Comparison of ENCODE assay signal across 11 mouse cellular contexts in the genomic region with DNA sequence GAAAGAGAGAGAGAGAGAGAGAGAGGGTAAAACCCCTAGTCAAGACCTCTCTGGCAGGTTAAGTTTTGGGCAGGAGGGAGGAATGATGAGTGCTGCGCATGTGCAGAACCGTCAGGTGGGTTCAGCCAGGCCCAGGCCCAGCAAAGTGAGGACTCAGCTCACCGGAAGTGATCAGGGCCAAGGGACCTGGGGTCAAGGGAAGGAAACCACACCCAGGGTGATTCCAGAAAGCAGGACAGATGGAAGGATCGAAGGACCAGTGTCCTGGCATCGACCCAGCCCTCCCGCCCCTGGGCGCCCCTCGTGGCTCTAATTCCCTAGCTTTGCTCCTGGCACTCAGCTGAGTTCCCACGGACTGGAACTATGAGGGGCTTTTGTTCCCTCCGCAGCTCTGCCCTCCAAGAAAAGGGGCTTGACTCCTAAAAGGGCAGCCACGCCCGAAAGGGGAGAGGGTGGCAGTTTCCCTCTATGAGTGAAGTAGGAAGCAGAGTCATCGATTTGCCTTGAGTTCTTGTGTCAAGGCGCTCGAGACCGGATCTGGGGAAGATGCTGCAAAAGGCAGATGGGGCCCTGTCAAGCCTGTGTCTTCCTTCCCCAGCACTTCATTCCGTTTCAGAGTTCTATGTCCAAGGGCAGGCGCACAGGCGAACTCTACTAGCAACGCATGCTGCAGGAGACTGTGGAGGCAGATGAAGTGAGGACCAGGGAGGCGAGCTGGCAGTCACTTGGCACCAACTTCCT. TPM values are rescaled to one million over a fixed set of nuclear protein-coding genes. Genes with fewer than 3 reads are reported as not detected.
DNase-seq lines count a peak whose midpoint lies in the region; ATAC-seq and TF ChIP-seq lines count a peak whose summit lies in the region.
"Had no signal": no experiment of that assay in that cellular context is flagged by ENCODE, and none has a peak within 500 bp of the region (broad histone marks: within the 10 kb centered on the region; RNA-seq: fewer than 3 reads in every experiment).

No protein-coding gene starts in this region.

- intact Hi-C loops in heart, adult 2 months (cut with DNase I): no loop called here
- intact Hi-C loops in heart, postnatal 10 days (cut with DNase I): no loop called here

- H3K36me3 ChIP-seq in heart, adult 2 months (ENCODE audit: control insufficient read depth, insufficient read depth, low read length): no peaks in the 10 kb centered on the region
- no peaks in the 10 kb centered on the region for H3K36me3 ChIP-seq in hindbrain, embryonic 11.5 days (ENCODE audit: control insufficient read depth, insufficient read depth, low read length)
- peaks cover 17% of the 10 kb centered on the region for H3K36me3 ChIP-seq in kidney, embryonic 14.5 days (ENCODE audit: control insufficient read depth, insufficient read depth, low read length)

- no peak for TF ChIP-seq CTCF in heart, adult 2 months (IDR thresholded peaks at IDR 0.05)

- no peak overlapping the region; the same call in 1 of the 2 replicates for H3K4me3 ChIP-seq in heart, adult 2 months
- no peak overlapping the region for H3K4me3 ChIP-seq in hindbrain, embryonic 11.5 days (ENCODE audit: low read depth, low read length)
- no peak overlapping the region for H3K4me3 ChIP-seq in kidney, embryonic 14.5 days (ENCODE audit: low read length)
- H3K4me3 ChIP-seq: limb, embryonic 13.5 days had no signal

- WGBS in heart, adult 2 months: 58% methylated on average over 21 of the region's 21 CpGs
- 70% methylated on average over 21 of the region's 21 CpGs for WGBS in hindbrain, embryonic 11.5 days
- 83% methylated on average over 21 of the region's 21 CpGs for WGBS in kidney, embryonic 14.5 days

- no peak overlapping the region for H3K9ac ChIP-seq in heart, adult 2 months (ENCODE audit: low read depth, low read length)
- H3K9ac ChIP-seq in hindbrain, embryonic 11.5 days (ENCODE audit: low read depth, low read length): 0 out of 2 replicates have a peak overlapping the region, but pooled peaks have one; percentile 19
- no peak overlapping the region for H3K9ac ChIP-seq in kidney, embryonic 14.5 days (ENCODE audit: low read depth, low read length)
- H3K9ac ChIP-seq: limb, embryonic 13.5 days had no signal

- no peak for ATAC-seq in hindbrain, embryonic 11.5 days (ENCODE audit: low FRiP score)
- no peak for ATAC-seq in kidney, embryonic 14.5 days (ENCODE audit: low FRiP score, low TSS enrichment)
- ATAC-seq: intestine, embryonic 16.5 days had no signal

- H3K4me1 ChIP-seq in heart, adult 2 months (ENCODE audit: control insufficient read depth, insufficient read depth, low read length): peaks cover 32% of the 10 kb centered on the region
- H3K4me1 ChIP-seq in hindbrain, embryonic 11.5 days (replicated peaks; ENCODE audit: control insufficient read depth, insufficient read depth, low read length): peaks cover 4% of the 10 kb centered on the region; the same call in 1 of the 2 replicates
- H3K4me1 ChIP-seq in kidney, embryonic 14.5 days (ENCODE audit: control insufficient read depth, insufficient read depth, low read length): peaks cover 28% of the 10 kb centered on the region

- H3K9me3 ChIP-seq in hindbrain, embryonic 11.5 days (ENCODE audit: control insufficient read depth, low read length): no peaks in the 10 kb centered on the region
- no peaks in the 10 kb centered on the region for H3K9me3 ChIP-seq in kidney, embryonic 14.5 days (ENCODE audit: control insufficient read depth, low read length)
- H3K9me3 ChIP-seq: limb, embryonic 13.5 days had no signal

- no peak for TF ChIP-seq EP300 in heart, adult 2 months (IDR thresholded peaks at IDR 0.05; ENCODE audit: insufficient read depth, low read depth, low read length)

- no peak for DNase-seq in heart, adult 2 months
- no peak for DNase-seq in heart, postnatal 10 days
- peak; percentile 54 for DNase-seq in R1 (ENCODE audit: low read depth, low spot score)
- no peak for DNase-seq in hindbrain, embryonic 11.5 days (ENCODE audit: low spot score)
- peak; percentile 44 for DNase-seq in lung, postnatal 14 days
- no peak for DNase-seq in embryo, embryonic 11 days
- no peak for DNase-seq in layer of hippocampus, adult 9-10 months (ENCODE audit: low spot score)

- peak overlapping the region; percentile 47; the same call in 1 of the 2 replicates for H3K27ac ChIP-seq in heart, adult 2 months
- no peak overlapping the region for H3K27ac ChIP-seq in hindbrain, embryonic 11.5 days (ENCODE audit: low read depth, low read length)
- no peak overlapping the region for H3K27ac ChIP-seq in kidney, embryonic 14.5 days (ENCODE audit: low read depth, low read length)
- H3K27ac ChIP-seq: limb, embryonic 13.5 days had no signal

- no peaks in the 10 kb centered on the region for H3K27me3 ChIP-seq in heart, adult 2 months (ENCODE audit: control insufficient read depth, insufficient read depth, low read length)
- H3K27me3 ChIP-seq in hindbrain, embryonic 11.5 days (ENCODE audit: control insufficient read depth, insufficient read depth, low read length): no peaks in the 10 kb centered on the region
- H3K27me3 ChIP-seq in kidney, embryonic 14.5 days (ENCODE audit: control insufficient read depth, insufficient read depth, low read length): no peaks in the 10 kb centered on the region
- H3K27me3 ChIP-seq: limb, embryonic 13.5 days had no signal

- no peak overlapping the region for H3K4me2 ChIP-seq in hindbrain, embryonic 11.5 days (replicated peaks; ENCODE audit: low read depth, low read length)
- no peak overlapping the region for H3K4me2 ChIP-seq in kidney, embryonic 14.5 days (replicated peaks; ENCODE audit: low read depth, low read length)
- H3K4me2 ChIP-seq: limb, embryonic 13.5 days had no signal

- no peak for TF ChIP-seq POLR2A in heart, adult 2 months (IDR thresholded peaks at IDR 0.05; ENCODE audit: insufficient read depth, low read depth, low read length)

- H3K79me2 ChIP-seq in heart, adult 2 months (replicated peaks; ENCODE audit: control insufficient read depth, insufficient read depth, low read length): no peaks in the 10 kb centered on the region

RNA-seq across cellular contexts. Expression of gene Cdc42ep2, which starts 12.6 kb away (rescaled TPM):
- 1 to 10 TPM; 8.0 to 8.4 TPM for total RNA-seq in heart, adult 2 months (2021)
- polyA plus RNA-seq in heart, adult 2 months (2012; rRNA removed): 11.7 and 19.0 TPM in 2 replicates
- 10 to 100 TPM; 14.0 to 16.0 TPM for total RNA-seq in heart, postnatal 10 days (2021)
- polyA plus RNA-seq in hindbrain, embryonic 11.5 days (2014; fragmentation: Nextera tagmentation; extraction: Ambion mirVana): 3.4 TPM in 2 replicates
- polyA plus RNA-seq in kidney, embryonic 14.5 days (2014; fragmentation: Nextera tagmentation; extraction: Ambion mirVana): 10.5 and 10.8 TPM in 2 replicates

RNA-seq across cellular contexts. Expression of gene Dpf2, which starts 24.5 kb away (rescaled TPM):
- 10 to 100 TPM; 82.3 to 83.5 TPM for total RNA-seq in heart, adult 2 months (2021)
- polyA plus RNA-seq in heart, adult 2 months (2012; rRNA removed): 71.8 and 104 TPM in 2 replicates
- total RNA-seq in heart, postnatal 10 days (2021): 100 to 1,000 TPM; 100 to 101 TPM
- 154 and 171 TPM in 2 replicates for polyA plus RNA-seq in hindbrain, embryonic 11.5 days (2014; fragmentation: Nextera tagmentation; extraction: Ambion mirVana)
- 132 and 167 TPM in 2 replicates for polyA plus RNA-seq in kidney, embryonic 14.5 days (2014; fragmentation: Nextera tagmentation; extraction: Ambion mirVana)

RNA-seq across cellular contexts. Expression of gene Pola2, which starts 26.7 kb away (rescaled TPM):
- 10 to 100 TPM in 1 of 2 experiments, 1 to 10 TPM in 1; 8.6 to 10.9 TPM for total RNA-seq in heart, adult 2 months (2021)
- polyA plus RNA-seq in heart, adult 2 months (2012; rRNA removed): 27.9 and 38.7 TPM in 2 replicates
- 10 to 100 TPM; 21.1 TPM for total RNA-seq in heart, postnatal 10 days (2021)
- 67.7 and 68.3 TPM in 2 replicates for polyA plus RNA-seq in hindbrain, embryonic 11.5 days (2014; fragmentation: Nextera tagmentation; extraction: Ambion mirVana)
- polyA plus RNA-seq in kidney, embryonic 14.5 days (2014; fragmentation: Nextera tagmentation; extraction: Ambion mirVana): 74.2 and 95.3 TPM in 2 replicates

RNA-seq across cellular contexts. Expression of gene Tigd3, which starts 43.3 kb away (rescaled TPM):
- under 1 TPM; 0.14 to 0.47 TPM for total RNA-seq in heart, adult 2 months (2021)
- polyA plus RNA-seq in heart, adult 2 months (2012; rRNA removed): 0.25 and 0.67 TPM in 2 replicates
- total RNA-seq in heart, postnatal 10 days (2021): 1 to 10 TPM; 1.1 to 1.2 TPM
- 7.0 and 7.5 TPM in 2 replicates for polyA plus RNA-seq in hindbrain, embryonic 11.5 days (2014; fragmentation: Nextera tagmentation; extraction: Ambion mirVana)
- 2.9 and 4.0 TPM in 2 replicates for polyA plus RNA-seq in kidney, embryonic 14.5 days (2014; fragmentation: Nextera tagmentation; extraction: Ambion mirVana)

RNA-seq across cellular contexts. Expression of gene Slc22a20, which starts 48.7 kb away (rescaled TPM):
- not detected for total RNA-seq in heart, adult 2 months (2021)
- not detected in 2 replicates for polyA plus RNA-seq in heart, adult 2 months (2012; rRNA removed)
- not detected for total RNA-seq in heart, postnatal 10 days (2021)
- not detected in 2 replicates for polyA plus RNA-seq in hindbrain, embryonic 11.5 days (2014; fragmentation: Nextera tagmentation; extraction: Ambion mirVana)
- polyA plus RNA-seq in kidney, embryonic 14.5 days (2014; fragmentation: Nextera tagmentation; extraction: Ambion mirVana): not detected in 2 replicates
- polyA plus RNA-seq: frontal cortex, adult 2 months; intestine, embryonic 16.5 days; limb, embryonic 13.5 days had no signal

Comparison
In these comparisons a context has a peak if more than half of its experiments do, and no peak if none do; other contexts are left out.
1. DNase-seq: peak in R1 (single experiment) and lung, postnatal 14 days (single experiment); none in heart, adult 2 months (0 of 2), heart, postnatal 10 days (0 of 2), hindbrain, embryonic 11.5 days (single experiment), embryo, embryonic 11 days (single experiment) and layer of hippocampus, adult 9-10 months (single experiment).